Mouse (Mus musculus) lung, postnatal 0 days (tissue): ENCODE results near the gene Saxo1.

ENCODE experiments used
- CTCF ChIP-seq: IDR thresholded peaks from 2 replicates; pipeline ENCODE4 v1.5.1; 2016; ENCODE audit warnings: antibody characterized with exemption, mild to moderate bottlenecking
- EP300 ChIP-seq: IDR thresholded peaks from 2 replicates; pipeline ENCODE4 v1.6.1; 2016; ENCODE audit warnings: antibody characterized with exemption, mild to moderate bottlenecking, control low read depth

DNA sequence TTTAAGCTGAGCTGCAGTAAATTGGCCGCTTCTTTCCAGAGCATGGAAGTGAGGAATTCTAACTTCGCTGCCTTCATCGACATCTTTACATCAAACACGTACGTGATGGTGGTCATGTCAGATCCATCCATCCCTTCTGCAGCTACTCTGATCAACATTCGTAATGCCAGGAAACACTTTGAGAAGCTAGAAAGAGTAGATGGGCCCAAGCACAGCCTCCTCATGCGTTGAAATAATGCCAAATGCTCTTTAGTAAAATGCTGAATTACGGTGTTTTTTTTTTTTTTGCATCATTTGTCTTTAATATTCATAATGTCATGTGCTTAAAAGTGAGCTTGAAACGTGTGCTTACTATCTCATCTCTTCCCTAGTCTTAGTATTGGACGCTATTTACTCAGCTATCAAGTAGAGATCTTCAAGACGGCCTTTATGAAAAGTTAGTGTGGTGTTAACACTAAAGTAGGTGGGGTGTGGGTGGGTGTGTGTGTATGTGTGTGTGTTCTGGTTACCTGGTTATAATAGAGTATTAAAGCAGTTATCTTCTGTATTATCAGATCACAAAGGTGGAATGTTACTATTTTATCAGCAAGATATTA, 18.6 kb upstream of the Saxo1 start:
- TF ChIP-seq CTCF = no peak
- no peak for TF ChIP-seq EP300
